Comparison of ENCODE assay signal across 9 mouse cellular contexts in the genomic region with DNA sequence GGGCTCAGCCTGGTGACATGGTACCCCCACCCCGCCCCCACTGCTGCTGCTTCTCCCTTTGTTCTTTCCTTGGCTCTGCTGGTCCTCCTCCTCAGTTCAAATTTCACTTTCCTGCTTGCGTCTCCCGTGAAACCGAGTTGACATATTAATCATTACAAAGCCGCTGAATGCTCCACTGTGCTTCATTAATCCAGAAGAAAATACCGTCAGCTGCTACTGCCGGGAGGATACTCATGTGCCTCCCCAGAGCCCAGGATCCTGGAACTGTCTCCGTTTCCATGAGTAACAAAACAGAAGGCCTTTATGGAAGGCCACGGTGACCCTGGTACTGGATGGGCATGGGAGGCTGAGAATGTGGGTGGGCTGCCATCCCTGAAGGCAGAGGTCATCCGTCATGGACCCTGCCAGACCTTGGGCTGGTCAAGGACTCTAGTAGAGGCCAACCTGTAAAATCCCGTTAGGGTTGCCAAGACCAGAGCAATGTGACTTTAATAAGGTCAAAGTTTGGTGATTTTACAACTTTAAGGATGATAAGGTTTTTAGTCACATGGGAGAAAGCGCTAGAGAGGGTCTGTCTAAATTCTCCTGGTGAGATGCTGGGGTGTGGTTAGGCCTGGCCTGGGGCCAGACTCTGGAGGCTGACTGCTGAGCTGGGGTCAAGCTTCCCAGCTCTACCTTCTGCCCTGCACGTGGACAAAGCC.
DNase-seq lines count a peak whose midpoint lies in the region; ATAC-seq and TF ChIP-seq lines count a peak whose summit lies in the region.
"Had no signal": no experiment of that assay in that cellular context is flagged by ENCODE, and none has a peak within 500 bp of the region (broad histone marks: within the 10 kb centered on the region; RNA-seq: fewer than 3 reads in every experiment).

No protein-coding gene starts in this region.

- H3K27ac ChIP-seq in liver, postnatal 0 days (ENCODE audit: low read depth) = peak overlapping the region; percentile 9
- no peak overlapping the region; the same call in 1 of the 2 replicates for H3K27ac ChIP-seq in liver, embryonic 11.5 days (ENCODE audit: low read depth, low read length)
- peak overlapping the region; percentile 71; the same call in 1 of the 2 replicates for H3K27ac ChIP-seq in embryonic facial prominence, embryonic 14.5 days (replicated peaks; ENCODE audit: low read depth, low read length)
- peak overlapping the region; percentile 91 for H3K27ac ChIP-seq in kidney, embryonic 15.5 days
- peak overlapping the region; percentile 67 for H3K27ac ChIP-seq in neural tube, embryonic 13.5 days (replicated peaks)
- H3K27ac ChIP-seq: lung, embryonic 15.5 days had no signal

- WGBS in liver, postnatal 0 days (ENCODE audit: insufficient replicate concordance) = 57% methylated on average over 13 of the region's 13 CpGs
- 56% methylated on average over 13 of the region's 13 CpGs for WGBS in liver, embryonic 11.5 days
- 33% methylated on average over 13 of the region's 13 CpGs for WGBS in embryonic facial prominence, embryonic 14.5 days
- WGBS in kidney, embryonic 15.5 days = 17% methylated on average over 13 of the region's 13 CpGs
- 43% methylated on average over 13 of the region's 13 CpGs for WGBS in neural tube, embryonic 13.5 days

- no peaks in the 10 kb centered on the region for H3K27me3 ChIP-seq in liver, postnatal 0 days (ENCODE audit: insufficient read depth, low read length)
- H3K27me3 ChIP-seq in liver, embryonic 11.5 days (replicated peaks; ENCODE audit: control insufficient read depth, insufficient read depth, low read length) = no peaks in the 10 kb centered on the region
- no peaks in the 10 kb centered on the region for H3K27me3 ChIP-seq in embryonic facial prominence, embryonic 14.5 days (replicated peaks; ENCODE audit: control insufficient read depth, insufficient read depth, low read length)
- H3K27me3 ChIP-seq in kidney, embryonic 15.5 days = no peaks in the 10 kb centered on the region
- H3K27me3 ChIP-seq in neural tube, embryonic 13.5 days = no peaks in the 10 kb centered on the region
- H3K27me3 ChIP-seq: lung, embryonic 15.5 days had no signal

- TF ChIP-seq CTCF in liver, postnatal 0 days (IDR thresholded peaks at IDR 0.05; ENCODE audit: low read depth) = no peak

- ATAC-seq in liver, postnatal 0 days = no peak
- ATAC-seq in liver, embryonic 11.5 days (replicated peaks; ENCODE audit: low FRiP score) = no peak
- ATAC-seq in embryonic facial prominence, embryonic 14.5 days (ENCODE audit: low read depth) = peak; percentile 41; the same call in 1 of the 2 replicates
- peak; percentile 76 for ATAC-seq in kidney, embryonic 15.5 days (replicated peaks; ENCODE audit: low FRiP score)
- ATAC-seq in neural tube, embryonic 13.5 days (ENCODE audit: low read depth) = no peak

- no peak for DNase-seq in liver, postnatal 0 days
- no peak for DNase-seq in liver, embryonic 11.5 days (ENCODE audit: low spot score)
- peak; percentile 83 for DNase-seq in embryonic facial prominence, embryonic 14.5 days (ENCODE audit: low spot score)
- DNase-seq in c-Kit-positive CD71-positive TER-119-positive erythroid progenitor cells, embryonic 14.5 days (ENCODE audit: low spot score) = no peak
- no peak for DNase-seq in urinary bladder, adult 18-20 months (ENCODE audit: low spot score in 2 of 2)
- DNase-seq in thymus, postnatal 0 days (ENCODE audit: low spot score) = no peak

- no peak overlapping the region for H3K9ac ChIP-seq in liver, postnatal 0 days (replicated peaks)
- no peak overlapping the region for H3K9ac ChIP-seq in liver, embryonic 11.5 days (ENCODE audit: low read depth, low read length)
- H3K9ac ChIP-seq in embryonic facial prominence, embryonic 14.5 days (ENCODE audit: low read depth, low read length) = 0 out of 2 replicates have a peak overlapping the region, but pooled peaks have one; percentile 11
- H3K9ac ChIP-seq in kidney, embryonic 15.5 days = no peak overlapping the region
- no peak overlapping the region for H3K9ac ChIP-seq in neural tube, embryonic 13.5 days
- H3K9ac ChIP-seq: lung, embryonic 15.5 days had no signal

- no peaks in the 10 kb centered on the region for H3K36me3 ChIP-seq in liver, postnatal 0 days (replicated peaks; ENCODE audit: insufficient read depth, low read length)
- no peaks in the 10 kb centered on the region for H3K36me3 ChIP-seq in liver, embryonic 11.5 days (ENCODE audit: control insufficient read depth, insufficient read depth, low read length)
- no peaks in the 10 kb centered on the region for H3K36me3 ChIP-seq in embryonic facial prominence, embryonic 14.5 days (ENCODE audit: control insufficient read depth, insufficient read depth, low read length)
- H3K36me3 ChIP-seq in kidney, embryonic 15.5 days = no peaks in the 10 kb centered on the region
- H3K36me3 ChIP-seq in neural tube, embryonic 13.5 days = no peaks in the 10 kb centered on the region
- H3K36me3 ChIP-seq: lung, embryonic 15.5 days had no signal

- no peaks in the 10 kb centered on the region for H3K9me3 ChIP-seq in liver, postnatal 0 days (ENCODE audit: low read length)
- no peaks in the 10 kb centered on the region for H3K9me3 ChIP-seq in liver, embryonic 11.5 days (ENCODE audit: control insufficient read depth, low read length)
- 0 out of 2 replicates have a peak, but pooled peaks cover 4% of the 10 kb centered on the region for H3K9me3 ChIP-seq in embryonic facial prominence, embryonic 14.5 days (ENCODE audit: control insufficient read depth, low read length)
- no peaks in the 10 kb centered on the region for H3K9me3 ChIP-seq in kidney, embryonic 15.5 days (replicated peaks)
- H3K9me3 ChIP-seq in neural tube, embryonic 13.5 days = 0 out of 2 replicates have a peak, but pooled peaks cover 3% of the 10 kb centered on the region
- H3K9me3 ChIP-seq: lung, embryonic 15.5 days had no signal

- H3K4me3 ChIP-seq in liver, postnatal 0 days (ENCODE audit: low read depth, low read length) = no peak overlapping the region
- no peak overlapping the region for H3K4me3 ChIP-seq in liver, embryonic 11.5 days (ENCODE audit: low read depth, low read length)
- H3K4me3 ChIP-seq in embryonic facial prominence, embryonic 14.5 days (ENCODE audit: low read depth, low read length) = no peak overlapping the region
- H3K4me3 ChIP-seq in kidney, embryonic 15.5 days (replicated peaks) = no peak overlapping the region
- no peak overlapping the region for H3K4me3 ChIP-seq in neural tube, embryonic 13.5 days
- H3K4me3 ChIP-seq: lung, embryonic 15.5 days had no signal

- peaks cover 35% of the 10 kb centered on the region for H3K4me1 ChIP-seq in liver, postnatal 0 days (ENCODE audit: insufficient read depth)
- no peaks in the 10 kb centered on the region; the same call in none of the 2 replicates for H3K4me1 ChIP-seq in liver, embryonic 11.5 days (replicated peaks; ENCODE audit: control insufficient read depth, insufficient read depth, low read length)
- peaks cover 23% of the 10 kb centered on the region for H3K4me1 ChIP-seq in embryonic facial prominence, embryonic 14.5 days (ENCODE audit: control insufficient read depth, insufficient read depth, low read length)
- H3K4me1 ChIP-seq in kidney, embryonic 15.5 days = peaks cover 56% of the 10 kb centered on the region
- peaks cover 36% of the 10 kb centered on the region for H3K4me1 ChIP-seq in neural tube, embryonic 13.5 days (replicated peaks)

- TF ChIP-seq EP300 in liver, postnatal 0 days (IDR thresholded peaks at IDR 0.05; ENCODE audit: low read depth) = no peak

- H3K4me2 ChIP-seq in liver, postnatal 0 days (ENCODE audit: low read depth, low read length) = no peak overlapping the region; the same call in 1 of the 2 replicates
- H3K4me2 ChIP-seq in liver, embryonic 11.5 days = no peak overlapping the region
- H3K4me2 ChIP-seq in embryonic facial prominence, embryonic 14.5 days (ENCODE audit: low read depth, low read length) = no peak overlapping the region
- H3K4me2 ChIP-seq in kidney, embryonic 15.5 days = peak overlapping the region; percentile 9; the same call in 1 of the 2 replicates
- H3K4me2 ChIP-seq in neural tube, embryonic 13.5 days = no peak overlapping the region
- H3K4me2 ChIP-seq: lung, embryonic 15.5 days had no signal

Comparison
In these comparisons a context has a peak if more than half of its experiments do, and no peak if none do; other contexts are left out.
1. ATAC-seq: peak in embryonic facial prominence, embryonic 14.5 days (single experiment) and kidney, embryonic 15.5 days (single experiment); none in liver, postnatal 0 days (single experiment), liver, embryonic 11.5 days (single experiment) and neural tube, embryonic 13.5 days (single experiment).